Mouse (Mus musculus): ENCODE data around the gene Necab2.

Gene Necab2

GRCm38 (mm10) chr8:119520102-119520501, 73.6 kb downstream of the Necab2 start:
- DNase-seq (ENCODE audit: low spot score in 2 of 2): no peak

Data from frontal cortex, postnatal 36 days (tissue).